Mouse (Mus musculus) brain, embryonic 14.5 days (tissue): ENCODE results near the gene Slc25a21.

ENCODE experiments used
- CTCF ChIP-seq: fragments of 200-500 bp; IDR thresholded peaks from 2 replicates; pipeline ENCODE4 v1.5.1; 2012; ENCODE audit warnings: inconsistent platforms, mild to moderate bottlenecking, moderate library complexity, borderline replicate concordance; ENCODE audit not compliant: insufficient read depth, insufficient read length; ENCODE audit errors: extremely low read depth
- POLR2A ChIP-seq: fragments of 200-500 bp; IDR thresholded peaks from 2 replicates; pipeline ENCODE4 v1.6.1; 2012; ENCODE audit warnings: mild to moderate bottlenecking, inconsistent platforms, borderline replicate concordance; ENCODE audit not compliant: poor library complexity, insufficient read depth, insufficient read length, severe bottlenecking; ENCODE audit errors: extremely low read depth

DNA sequence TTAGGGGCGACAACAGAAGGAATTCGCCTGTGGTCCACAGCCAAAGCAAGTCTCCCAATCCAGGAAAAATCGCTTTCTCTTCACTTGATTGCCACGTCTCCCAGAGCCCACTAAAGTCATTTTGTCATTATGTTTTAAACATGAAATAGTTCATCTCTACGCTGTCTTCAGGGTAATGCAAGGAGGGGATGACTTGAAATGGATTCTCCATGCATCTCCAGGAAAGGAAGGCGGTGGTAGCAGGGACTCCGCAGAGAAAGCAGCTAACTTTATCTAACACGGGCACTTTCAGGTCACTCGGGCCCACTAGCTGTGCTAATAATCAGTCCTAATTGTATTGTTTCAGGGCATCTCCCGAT, 508.8 kb downstream of the Slc25a21 start:
- TF ChIP-seq CTCF (no peak), POLR2A (no peak)
